Mouse (Mus musculus) intestine, embryonic 16.5 days (tissue): ENCODE measurements around the gene Celf3. TPM values are rescaled to one million over a fixed set of nuclear protein-coding genes. Genes with fewer than 3 reads are reported as not detected.

Source experiments
- ATAC-seq: fragments of 200-750 bp; cut with Nextera tagmentation; 2 replicates; pipeline ENCODE4 v1.8.0; 2017; ENCODE audit warnings: moderate TSS enrichment, moderate library complexity
- H3K27ac ChIP-seq: fragments of 300-500 bp; sonication (generic); 2 replicates; pipeline ENCODE4 v1.5.1; 2014; ENCODE audit warnings: mild to moderate bottlenecking, low read length
- H3K27me3 ChIP-seq: fragments of 300-500 bp; sonication (generic); replicated peaks from 2 replicates; pipeline ENCODE4 v1.6.1; 2014; ENCODE audit warnings: low read length, control low read depth, mixed read lengths; ENCODE audit not compliant: control insufficient read depth, insufficient read depth
- H3K36me3 ChIP-seq: fragments of 300-500 bp; sonication (generic); 2 replicates; pipeline ENCODE4 v1.6.1; 2014; ENCODE audit warnings: low read length, control low read depth; ENCODE audit not compliant: control insufficient read depth, insufficient read depth
- H3K4me1 ChIP-seq: fragments of 300-500 bp; sonication (generic); 2 replicates; pipeline ENCODE4 v1.6.1; 2014; ENCODE audit warnings: low read length, control low read depth, mixed read lengths; ENCODE audit not compliant: control insufficient read depth, insufficient read depth
- H3K4me2 ChIP-seq: fragments of 300-500 bp; sonication (generic); 2 replicates; pipeline ENCODE4 v1.6.1; 2014; ENCODE audit warnings: low read depth, low read length, control low read depth
- H3K4me3 ChIP-seq: fragments of 300-500 bp; sonication (generic); 2 replicates; pipeline ENCODE4 v1.5.1; 2014; ENCODE audit warnings: mild to moderate bottlenecking, low read length
- H3K9ac ChIP-seq: fragments of 300-500 bp; sonication (generic); 2 replicates; pipeline ENCODE4 v1.6.1; 2014; ENCODE audit warnings: low read depth, low read length
- H3K9me3 ChIP-seq: fragments of 300-500 bp; sonication (generic); 2 replicates; pipeline ENCODE4 v1.6.1; 2016; ENCODE audit warnings: low read length, control low read depth; ENCODE audit not compliant: control insufficient read depth
- WGBS: fragments of 180-500 bp; shearing (Covaris S2); extraction: QIAGEN DNeasy Blood & Tissue Kit; methylation state at CpG from one replicate; pipeline ENCODE4 v1.1.7; 2014; 5-methylcytosine and 5-hydroxymethylcytosine counted together
- polyA plus RNA-seq: library from polyadenylated mRNA; unstranded; fragments of >200 nt; fragmentation: Nextera tagmentation; extraction: Ambion mirVana; gene quantifications from 2 replicates; pipeline ENCODE4 v1.2.1, GENCODE M21; 2015

The Celf3 gene
- polyA plus RNA-seq, result 18.8 and 24.1 TPM in 2 replicates

GRCm38 (mm10) chr3:94477981-94478422, at the start of gene Celf3:
Gene Celf3 (plus strand): TSS chr3:94478295.
- no peak within 1 kb of the TSS for H3K27ac ChIP-seq

GRCm38 (mm10) chr3:94430980-94431379, 47.1 kb upstream of the Celf3 start:
- Histone ChIP-seq H3K36me3 (no peaks in the 10 kb centered on the region), H3K27me3 (no peaks in the 10 kb centered on the region), H3K4me3 (no peak overlapping the region), H3K4me1 (no peaks in the 10 kb centered on the region), H3K27ac (no peak overlapping the region), H3K4me2 (no peak overlapping the region), H3K9me3 (no peaks in the 10 kb centered on the region), H3K9ac (no peak overlapping the region)
- ATAC-seq, result no peak
- WGBS, result 54% methylated on average over 2 of the region's 2 CpGs

More at GRCm38 (mm10) chr3:94477981-94478422, at the start of gene Celf3:
- Histone ChIP-seq H3K4me1 (peaks cover 9% of the 10 kb centered on the region; the same call in 1 of the 2 replicates), H3K4me2 (no peak within 1 kb of the TSS), H3K9me3 (no peaks in the 10 kb centered on the region), H3K4me3 (peak within 1 kb of the TSS; percentile 26), H3K27me3 (no peaks in the 10 kb centered on the region; the same call in 1 of the 2 replicates), H3K36me3 (no peaks in the 10 kb centered on the region), H3K9ac (no peak within 1 kb of the TSS)
- ATAC-seq, result peak; percentile 31
- 3% methylated on average over 14 of the region's 14 CpGs for WGBS

- no peak for ATAC-seq
Measured at GRCm38 (mm10) chr3:94434305-94434704, 43.8 kb upstream of the Celf3 start.

GRCm38 (mm10) chr3:94436420-94436819, 41.7 kb upstream of the Celf3 start:
- H3K4me3 ChIP-seq, result no peak overlapping the region
- no peak overlapping the region for H3K9ac ChIP-seq
- WGBS, result 86% methylated on average over 9 of the region's 9 CpGs
- H3K36me3 ChIP-seq, result no peaks in the 10 kb centered on the region
- H3K4me2 ChIP-seq, result no peak overlapping the region
- ATAC-seq, result no peak
- 0 out of 2 replicates have a peak, but pooled peaks cover 3% of the 10 kb centered on the region for H3K27me3 ChIP-seq
- no peaks in the 10 kb centered on the region for H3K9me3 ChIP-seq
- no peak overlapping the region for H3K27ac ChIP-seq
- no peaks in the 10 kb centered on the region for H3K4me1 ChIP-seq

More at GRCm38 (mm10) chr3:94434305-94434704, 43.8 kb upstream of the Celf3 start:
- Histone ChIP-seq H3K27ac (no peak overlapping the region), H3K4me1 (no peaks in the 10 kb centered on the region), H3K4me3 (no peak overlapping the region), H3K4me2 (no peak overlapping the region), H3K9ac (no peak overlapping the region), H3K36me3 (no peaks in the 10 kb centered on the region), H3K9me3 (no peaks in the 10 kb centered on the region), H3K27me3 (no peaks in the 10 kb centered on the region)
- 51% methylated on average over 2 of the region's 2 CpGs for WGBS

- ATAC-seq, result no peak
- no peaks in the 10 kb centered on the region for H3K9me3 ChIP-seq
- WGBS, result 38% methylated on average over 3 of the region's 3 CpGs
- peaks cover 8% of the 10 kb centered on the region; the same call in 1 of the 2 replicates for H3K4me1 ChIP-seq
- H3K27me3 ChIP-seq, result 0 out of 2 replicates have a peak, but pooled peaks cover 3% of the 10 kb centered on the region
- no peak overlapping the region for H3K9ac ChIP-seq
- H3K36me3 ChIP-seq, result peaks cover 8% of the 10 kb centered on the region; the same call in 1 of the 2 replicates
- no peak overlapping the region for H3K4me2 ChIP-seq
- H3K27ac ChIP-seq, result no peak overlapping the region
- no peak overlapping the region for H3K4me3 ChIP-seq
Measured at GRCm38 (mm10) chr3:94441182-94441581, 36.9 kb upstream of the Celf3 start.

- Histone ChIP-seq H3K9ac (peak within 1 kb of the TSS; percentile 95), H3K36me3 (peaks cover 18% of the 10 kb centered on the region), H3K27me3 (0 out of 2 replicates have a peak, but pooled peaks cover 3% of the 10 kb centered on the region), H3K27ac (peak within 1 kb of the TSS; percentile 72), H3K4me1 (peaks cover 8% of the 10 kb centered on the region; the same call in 1 of the 2 replicates), H3K4me2 (peak within 1 kb of the TSS; percentile 66), H3K9me3 (no peaks in the 10 kb centered on the region), H3K4me3 (peak within 1 kb of the TSS; percentile 93)
- under 1% methylated on average over 39 of the region's 39 CpGs for WGBS
- peak; percentile 99 for ATAC-seq
Measured at GRCm38 (mm10) chr3:94442951-94443596, 35.0 kb upstream of the Celf3 start, which contains the start of gene Mrpl9. Gene Mrpl9 (plus strand): TSS chr3:94443318.

GRCm38 (mm10) chr3:94443597-94443964, 34.5 kb upstream of the Celf3 start, which contains the start of gene Oaz3:
Gene Oaz3 (minus strand): TSS chr3:94443915.
- Histone ChIP-seq H3K4me3 (peak within 1 kb of the TSS; percentile 93), H3K4me2 (peak within 1 kb of the TSS; percentile 66), H3K27me3 (0 out of 2 replicates have a peak, but pooled peaks cover 3% of the 10 kb centered on the region), H3K27ac (peak within 1 kb of the TSS; percentile 72), H3K9ac (peak within 1 kb of the TSS; percentile 95), H3K36me3 (peaks cover 22% of the 10 kb centered on the region), H3K4me1 (peaks cover 8% of the 10 kb centered on the region; the same call in 1 of the 2 replicates), H3K9me3 (no peaks in the 10 kb centered on the region)
- ATAC-seq, result peak; percentile 75
- WGBS, result under 1% methylated on average over 24 of the region's 24 CpGs

GRCm38 (mm10) chr3:94449377-94449776, 28.7 kb upstream of the Celf3 start:
- WGBS, result 81% methylated on average over 2 of the region's 2 CpGs
- H3K9ac ChIP-seq, result no peak overlapping the region
- peak; percentile 57; the same call in 1 of the 2 replicates for ATAC-seq

GRCm38 (mm10) chr3:94456529-94457000, 21.5 kb upstream of the Celf3 start:
- peak; percentile 93 for ATAC-seq
- Histone ChIP-seq H3K4me1 (0 out of 2 replicates have a peak, but pooled peaks cover 3% of the 10 kb centered on the region), H3K9me3 (no peaks in the 10 kb centered on the region), H3K36me3 (no peaks in the 10 kb centered on the region), H3K27ac (no peak overlapping the region), H3K4me3 (peak overlapping the region; percentile 31), H3K4me2 (peak overlapping the region; percentile 50), H3K9ac (no peak overlapping the region), H3K27me3 (no peaks in the 10 kb centered on the region)
- WGBS, result 2% methylated on average over 12 of the region's 12 CpGs

More at GRCm38 (mm10) chr3:94449377-94449776, 28.7 kb upstream of the Celf3 start:
- Histone ChIP-seq H3K9me3 (no peaks in the 10 kb centered on the region), H3K4me2 (no peak overlapping the region), H3K4me3 (no peak overlapping the region), H3K27me3 (no peaks in the 10 kb centered on the region), H3K36me3 (peaks cover 22% of the 10 kb centered on the region), H3K27ac (no peak overlapping the region), H3K4me1 (peaks cover 1% of the 10 kb centered on the region; the same call in 1 of the 2 replicates)
